Mouse (Mus musculus): ENCODE measurements at regions not wholly inside any gene's neighbourhood (a gene's known extent, or its start where the extent isn't known, plus 50 kb on each side); places are given as distances from the start of the nearest gene placed in this dataset.

GRCm38 (mm10) chr9:14104921-14105320, 169.9 kb upstream of the Sesn3 start:
- Histone ChIP-seq H3K9ac (ENCODE audit: low read length) (no peak overlapping the region), H3K4me2 (ENCODE audit: low read depth, low read length, severe bottlenecking) (no peak overlapping the region), H3K27ac (ENCODE audit: low read depth, low read length) (no peak overlapping the region), H3K4me3 (ENCODE audit: low read depth, low read length) (no peak overlapping the region), H3K36me3 (ENCODE audit: control insufficient read depth, insufficient read depth, low read length) (no peaks in the 10 kb centered on the region), H3K27me3 (ENCODE audit: control insufficient read depth, insufficient read depth, low read length) (no peaks in the 10 kb centered on the region), H3K4me1 (replicated peaks; ENCODE audit: control insufficient read depth, insufficient read depth, low read length) (no peaks in the 10 kb centered on the region), H3K9me3 (ENCODE audit: control insufficient read depth, low read length) (no peaks in the 10 kb centered on the region)
- 69% methylated on average over 2 of the region's 2 CpGs for WGBS
- ATAC-seq (replicated peaks; ENCODE audit: low FRiP score) (no peak), DNase-seq (ENCODE audit: low spot score) (peak; percentile 38)

GRCm38 (mm10) chr9:14106371-14106770, 168.5 kb upstream of the Sesn3 start:
- no peak overlapping the region for H3K9ac ChIP-seq (ENCODE audit: low read length)
- no peaks in the 10 kb centered on the region for H3K36me3 ChIP-seq (ENCODE audit: control insufficient read depth, insufficient read depth, low read length)
- no peak overlapping the region for H3K4me3 ChIP-seq (ENCODE audit: low read depth, low read length)
- DNase-seq (ENCODE audit: low spot score) (no peak), ATAC-seq (replicated peaks; ENCODE audit: low FRiP score) (peak; percentile 46; the same call in 1 of the 2 replicates)
- no peaks in the 10 kb centered on the region for H3K4me1 ChIP-seq (replicated peaks; ENCODE audit: control insufficient read depth, insufficient read depth, low read length)
- no peaks in the 10 kb centered on the region for H3K27me3 ChIP-seq (ENCODE audit: control insufficient read depth, insufficient read depth, low read length)
- H3K27ac ChIP-seq (ENCODE audit: low read depth, low read length): no peak overlapping the region
- H3K9me3 ChIP-seq (ENCODE audit: control insufficient read depth, low read length): no peaks in the 10 kb centered on the region
- no peak overlapping the region for H3K4me2 ChIP-seq (ENCODE audit: low read depth, low read length, severe bottlenecking)
- 67% methylated on average over 1 of the region's 1 CpGs for WGBS

DNA sequence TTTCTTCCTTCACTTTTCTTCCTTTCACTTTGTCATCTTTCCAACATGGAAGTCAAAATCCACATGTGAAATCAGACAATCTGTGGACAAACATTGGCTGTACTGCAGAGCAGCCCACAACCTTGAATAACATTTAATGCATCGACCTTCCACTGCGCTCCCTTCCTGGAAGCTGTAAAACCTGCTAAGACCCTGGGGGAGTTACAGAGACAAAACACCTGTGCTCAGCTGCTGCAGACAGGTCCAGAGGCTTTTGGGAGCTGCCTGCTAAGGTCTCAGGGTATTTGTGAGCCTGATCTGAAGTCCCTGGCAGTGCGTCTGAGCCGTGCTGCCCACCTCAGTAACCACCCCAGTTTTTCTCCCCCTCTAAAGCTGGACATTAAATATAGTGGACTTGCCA, 166.1 kb upstream of the Sesn3 start:
- no peak for DNase-seq (ENCODE audit: low spot score)
- H3K9ac ChIP-seq (ENCODE audit: low read length): no peak overlapping the region
- no peaks in the 10 kb centered on the region for H3K36me3 ChIP-seq (ENCODE audit: control insufficient read depth, insufficient read depth, low read length)
- no peaks in the 10 kb centered on the region for H3K9me3 ChIP-seq (ENCODE audit: control insufficient read depth, low read length)
- WGBS: 95% methylated on average over 4 of the region's 4 CpGs
- H3K4me1 ChIP-seq (replicated peaks; ENCODE audit: control insufficient read depth, insufficient read depth, low read length): no peaks in the 10 kb centered on the region
- H3K27me3 ChIP-seq (ENCODE audit: control insufficient read depth, insufficient read depth, low read length): no peaks in the 10 kb centered on the region
- no peak overlapping the region for H3K4me2 ChIP-seq (ENCODE audit: low read depth, low read length, severe bottlenecking)
- no peak for ATAC-seq (replicated peaks; ENCODE audit: low FRiP score)
- no peak overlapping the region for H3K4me3 ChIP-seq (ENCODE audit: low read depth, low read length)
- H3K27ac ChIP-seq (ENCODE audit: low read depth, low read length): no peak overlapping the region

- ATAC-seq (replicated peaks; ENCODE audit: low FRiP score) (no peak), DNase-seq (ENCODE audit: low spot score) (no peak)
- Histone ChIP-seq H3K4me2 (ENCODE audit: low read depth, low read length, severe bottlenecking) (no peak overlapping the region), H3K4me3 (ENCODE audit: low read depth, low read length) (no peak overlapping the region), H3K27me3 (ENCODE audit: control insufficient read depth, insufficient read depth, low read length) (no peaks in the 10 kb centered on the region), H3K9ac (ENCODE audit: low read length) (no peak overlapping the region), H3K36me3 (ENCODE audit: control insufficient read depth, insufficient read depth, low read length) (no peaks in the 10 kb centered on the region), H3K27ac (ENCODE audit: low read depth, low read length) (no peak overlapping the region), H3K4me1 (replicated peaks; ENCODE audit: control insufficient read depth, insufficient read depth, low read length) (no peaks in the 10 kb centered on the region), H3K9me3 (ENCODE audit: control insufficient read depth, low read length) (no peaks in the 10 kb centered on the region)
- 85% methylated on average over 4 of the region's 4 CpGs for WGBS
These were observed 165.4 kb upstream of the Sesn3 start for GRCm38 (mm10) chr9:14109492-14109891.

DNA sequence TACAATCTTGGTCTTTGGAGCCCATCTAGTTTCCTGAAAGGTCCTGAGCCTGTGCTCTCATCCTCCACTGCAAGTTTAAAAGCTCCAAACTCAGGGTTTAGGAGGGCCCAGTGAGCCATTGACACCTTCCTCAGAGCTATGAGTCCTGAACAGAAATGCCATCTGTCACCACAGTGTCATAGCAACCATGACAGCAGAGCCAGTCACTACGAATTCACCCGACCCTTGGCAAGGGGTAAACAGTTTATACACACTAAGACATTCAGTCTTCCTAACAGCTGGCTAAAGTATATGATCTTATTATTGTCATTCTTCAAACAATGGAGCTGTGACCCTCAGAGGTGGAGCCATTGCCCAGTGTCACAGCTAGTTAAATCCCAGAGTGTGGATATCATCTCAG, 163.2 kb upstream of the Sesn3 start:
- WGBS: 62% methylated on average over 2 of the region's 2 CpGs
- no peak overlapping the region for H3K27ac ChIP-seq (ENCODE audit: low read depth, low read length)
- H3K9ac ChIP-seq (ENCODE audit: low read length): no peak overlapping the region
- H3K4me1 ChIP-seq (replicated peaks; ENCODE audit: control insufficient read depth, insufficient read depth, low read length): no peaks in the 10 kb centered on the region
- ATAC-seq (replicated peaks; ENCODE audit: low FRiP score) (no peak), DNase-seq (ENCODE audit: low spot score) (no peak)
- H3K9me3 ChIP-seq (ENCODE audit: control insufficient read depth, low read length): no peaks in the 10 kb centered on the region
- no peaks in the 10 kb centered on the region for H3K36me3 ChIP-seq (ENCODE audit: control insufficient read depth, insufficient read depth, low read length)
- H3K4me3 ChIP-seq (ENCODE audit: low read depth, low read length): no peak overlapping the region
- H3K4me2 ChIP-seq (ENCODE audit: low read depth, low read length, severe bottlenecking): no peak overlapping the region
- no peaks in the 10 kb centered on the region for H3K27me3 ChIP-seq (ENCODE audit: control insufficient read depth, insufficient read depth, low read length)

DNA sequence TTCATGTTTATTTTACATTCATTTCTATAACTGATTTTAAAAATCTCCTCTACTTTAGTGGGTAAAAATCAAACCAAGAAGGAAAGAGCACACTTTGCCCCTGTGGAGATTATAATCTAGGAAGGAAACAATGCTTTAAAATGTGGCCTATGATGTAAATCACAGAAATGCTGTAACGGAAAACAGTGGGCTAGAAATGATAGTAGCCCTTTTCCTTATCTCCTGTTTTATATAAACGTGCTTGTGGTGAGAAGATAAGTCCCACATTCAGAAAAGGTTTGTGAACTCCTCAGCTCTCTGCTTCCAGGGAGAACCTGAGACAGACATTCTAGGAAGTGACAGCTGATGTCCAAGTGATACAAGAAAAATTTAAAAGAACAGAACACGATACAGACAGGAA, 159.3 kb upstream of the Sesn3 start:
- Histone ChIP-seq H3K4me1 (replicated peaks; ENCODE audit: control insufficient read depth, insufficient read depth, low read length) (no peaks in the 10 kb centered on the region), H3K9ac (ENCODE audit: low read length) (no peak overlapping the region)
- 86% methylated on average over 3 of the region's 3 CpGs for WGBS

DNA sequence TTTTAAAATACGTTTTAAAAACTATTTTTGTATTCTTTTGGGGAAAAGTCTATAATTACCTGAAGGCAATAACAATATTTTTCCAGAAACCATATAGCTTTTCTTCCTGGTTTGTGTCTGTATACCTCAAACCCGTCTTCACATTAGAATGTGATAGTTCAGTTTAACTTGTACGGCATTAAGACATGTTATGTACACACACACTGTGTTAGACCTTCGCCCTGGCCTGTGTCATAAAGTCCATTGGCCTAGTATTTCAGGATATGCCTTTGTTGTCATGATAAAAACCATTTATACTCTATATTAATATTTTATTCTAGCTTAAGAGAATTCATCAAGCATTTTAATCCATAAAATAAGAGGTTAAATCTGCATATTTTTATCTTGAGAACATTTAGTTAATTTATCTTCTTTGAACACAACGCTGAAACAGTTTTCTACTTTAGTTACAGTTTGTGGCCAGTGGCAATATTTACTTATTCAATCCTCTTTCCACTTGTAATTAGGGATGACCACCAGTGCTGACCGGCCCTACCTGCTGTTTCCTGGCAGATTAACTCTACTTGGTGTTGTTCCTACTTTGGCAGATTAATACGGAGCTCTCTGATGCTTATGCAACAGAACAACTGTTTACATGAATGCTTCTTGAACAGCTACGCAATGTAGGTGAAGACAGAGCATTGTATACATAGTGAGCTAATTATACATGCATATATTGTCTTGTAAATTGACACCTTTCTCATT, 158.6 kb upstream of the Sesn3 start:
- H3K27ac ChIP-seq (ENCODE audit: low read depth, low read length): no peak overlapping the region
- H3K4me1 ChIP-seq (replicated peaks; ENCODE audit: control insufficient read depth, insufficient read depth, low read length): no peaks in the 10 kb centered on the region
- H3K9ac ChIP-seq (ENCODE audit: low read length): no peak overlapping the region
- H3K36me3 ChIP-seq (ENCODE audit: control insufficient read depth, insufficient read depth, low read length): no peaks in the 10 kb centered on the region
- H3K27me3 ChIP-seq (ENCODE audit: control insufficient read depth, insufficient read depth, low read length): no peaks in the 10 kb centered on the region
- no peak overlapping the region for H3K4me3 ChIP-seq (ENCODE audit: low read depth, low read length)
- no peak overlapping the region for H3K4me2 ChIP-seq (ENCODE audit: low read depth, low read length, severe bottlenecking)
- no peak for DNase-seq (ENCODE audit: low spot score)
- H3K9me3 ChIP-seq (ENCODE audit: control insufficient read depth, low read length): no peaks in the 10 kb centered on the region
- WGBS: 78% methylated on average over 8 of the region's 8 CpGs
- ATAC-seq (replicated peaks; ENCODE audit: low FRiP score): no peak

More for the DNA sequence above, 159.3 kb upstream of the Sesn3 start:
- no peak overlapping the region for H3K4me2 ChIP-seq (ENCODE audit: low read depth, low read length, severe bottlenecking)
- H3K27ac ChIP-seq (ENCODE audit: low read depth, low read length): no peak overlapping the region
- H3K4me3 ChIP-seq (ENCODE audit: low read depth, low read length): no peak overlapping the region
- DNase-seq (ENCODE audit: low spot score) (no peak), ATAC-seq (replicated peaks; ENCODE audit: low FRiP score) (no peak)
- no peaks in the 10 kb centered on the region for H3K9me3 ChIP-seq (ENCODE audit: control insufficient read depth, low read length)
- H3K36me3 ChIP-seq (ENCODE audit: control insufficient read depth, insufficient read depth, low read length): no peaks in the 10 kb centered on the region
- H3K27me3 ChIP-seq (ENCODE audit: control insufficient read depth, insufficient read depth, low read length): no peaks in the 10 kb centered on the region

- H3K4me1 ChIP-seq (replicated peaks; ENCODE audit: control insufficient read depth, insufficient read depth, low read length): no peaks in the 10 kb centered on the region
- no peak overlapping the region for H3K9ac ChIP-seq (ENCODE audit: low read length)
- no peak for ATAC-seq (replicated peaks; ENCODE audit: low FRiP score)
- H3K27ac ChIP-seq (ENCODE audit: low read depth, low read length): no peak overlapping the region
- H3K4me2 ChIP-seq (ENCODE audit: low read depth, low read length, severe bottlenecking): no peak overlapping the region
- 92% methylated on average over 5 of the region's 5 CpGs for WGBS
- H3K36me3 ChIP-seq (ENCODE audit: control insufficient read depth, insufficient read depth, low read length): no peaks in the 10 kb centered on the region
- H3K9me3 ChIP-seq (ENCODE audit: control insufficient read depth, low read length): no peaks in the 10 kb centered on the region
- DNase-seq (ENCODE audit: low spot score): no peak
- no peaks in the 10 kb centered on the region for H3K27me3 ChIP-seq (ENCODE audit: control insufficient read depth, insufficient read depth, low read length)
- H3K4me3 ChIP-seq (ENCODE audit: low read depth, low read length): no peak overlapping the region
These were observed 141.5 kb upstream of the Sesn3 start for GRCm38 (mm10) chr9:14133372-14133771.

GRCm38 (mm10) chr9:14134894-14135450, 139.9 kb upstream of the Sesn3 start:
- no peak overlapping the region for H3K9ac ChIP-seq (ENCODE audit: low read length)
- H3K27ac ChIP-seq (ENCODE audit: low read depth, low read length): no peak overlapping the region
- 71% methylated on average over 6 of the region's 6 CpGs for WGBS
- H3K27me3 ChIP-seq (ENCODE audit: control insufficient read depth, insufficient read depth, low read length): no peaks in the 10 kb centered on the region
- H3K36me3 ChIP-seq (ENCODE audit: control insufficient read depth, insufficient read depth, low read length): no peaks in the 10 kb centered on the region
- no peaks in the 10 kb centered on the region for H3K9me3 ChIP-seq (ENCODE audit: control insufficient read depth, low read length)
- DNase-seq (ENCODE audit: low spot score): no peak
- no peak overlapping the region for H3K4me2 ChIP-seq (ENCODE audit: low read depth, low read length, severe bottlenecking)
- H3K4me1 ChIP-seq (replicated peaks; ENCODE audit: control insufficient read depth, insufficient read depth, low read length): no peaks in the 10 kb centered on the region
- no peak for ATAC-seq (replicated peaks; ENCODE audit: low FRiP score)
- H3K4me3 ChIP-seq (ENCODE audit: low read depth, low read length): no peak overlapping the region

Data from forebrain, embryonic 11.5 days (tissue).